Mouse (Mus musculus): ENCODE measurements around the gene Mylip. TPM values are rescaled to one million over a fixed set of nuclear protein-coding genes. Genes with fewer than 3 reads are reported as not detected.

Gene Mylip
- polyA plus RNA-seq, 1 experiment: 6.4 TPM

GRCm38 (mm10) chr13:45387231-45387630 is 2.3 kb upstream of the Mylip start:
- Histone ChIP-seq H3K9me3 (replicated peaks; ENCODE audit: control insufficient read depth, insufficient read depth, low read length, poor library complexity, severe bottlenecking) (no peaks in the 10 kb centered on the region), H3K27me3 (ENCODE audit: control insufficient read depth, insufficient read depth, low read length, poor library complexity, severe bottlenecking) (no peaks in the 10 kb centered on the region), H3K4me3 (ENCODE audit: low read depth, low read length) (no peak overlapping the region), H3K36me3 (ENCODE audit: control insufficient read depth, insufficient read depth, low read length, poor library complexity, severe bottlenecking) (0 out of 2 replicates have a peak, but pooled peaks cover 2% of the 10 kb centered on the region), H3K27ac (ENCODE audit: insufficient read depth, low read length) (no peak overlapping the region), H3K4me1 (ENCODE audit: control insufficient read depth, insufficient read depth, low read length) (peaks cover 7% of the 10 kb centered on the region), H3K9ac (ENCODE audit: low read depth, poor library complexity, severe bottlenecking) (no peak overlapping the region)
- TF ChIP-seq POLR2A (IDR thresholded peaks at IDR 0.05; ENCODE audit: insufficient read depth, low read length) (no peak), CTCF (IDR thresholded peaks at IDR 0.05; ENCODE audit: low read depth, low read length) (no peak), EP300 (IDR thresholded peaks at IDR 0.05; ENCODE audit: insufficient read depth, low read depth, low read length) (no peak)

GRCm38 (mm10) chr13:45388254-45388805 is 1.2 kb upstream of the Mylip start:
- no peak overlapping the region for H3K4me3 ChIP-seq (ENCODE audit: low read depth, low read length)
- no peak overlapping the region for H3K9ac ChIP-seq (ENCODE audit: low read depth, poor library complexity, severe bottlenecking)
- H3K9me3 ChIP-seq (replicated peaks; ENCODE audit: control insufficient read depth, insufficient read depth, low read length, poor library complexity, severe bottlenecking): no peaks in the 10 kb centered on the region
- no peaks in the 10 kb centered on the region for H3K27me3 ChIP-seq (ENCODE audit: control insufficient read depth, insufficient read depth, low read length, poor library complexity, severe bottlenecking)
- peaks cover 7% of the 10 kb centered on the region for H3K4me1 ChIP-seq (ENCODE audit: control insufficient read depth, insufficient read depth, low read length)
- H3K27ac ChIP-seq (ENCODE audit: insufficient read depth, low read length): no peak overlapping the region
- no peak for TF ChIP-seq EP300 (IDR thresholded peaks at IDR 0.05; ENCODE audit: insufficient read depth, low read depth, low read length)
- TF ChIP-seq CTCF (IDR thresholded peaks at IDR 0.05; ENCODE audit: low read depth, low read length): no peak
- TF ChIP-seq POLR2A (IDR thresholded peaks at IDR 0.05; ENCODE audit: insufficient read depth, low read length): no peak
- H3K36me3 ChIP-seq (ENCODE audit: control insufficient read depth, insufficient read depth, low read length, poor library complexity, severe bottlenecking): 0 out of 2 replicates have a peak, but pooled peaks cover 3% of the 10 kb centered on the region

GRCm38 (mm10) chr13:45388889-45389288 is 653 bp upstream of the Mylip start:
- Histone ChIP-seq H3K27ac (ENCODE audit: insufficient read depth, low read length) (no peak overlapping the region), H3K9me3 (replicated peaks; ENCODE audit: control insufficient read depth, insufficient read depth, low read length, poor library complexity, severe bottlenecking) (no peaks in the 10 kb centered on the region), H3K36me3 (ENCODE audit: control insufficient read depth, insufficient read depth, low read length, poor library complexity, severe bottlenecking) (0 out of 2 replicates have a peak, but pooled peaks cover 3% of the 10 kb centered on the region), H3K4me1 (ENCODE audit: control insufficient read depth, insufficient read depth, low read length) (peaks cover 7% of the 10 kb centered on the region), H3K9ac (ENCODE audit: low read depth, poor library complexity, severe bottlenecking) (no peak overlapping the region), H3K4me3 (ENCODE audit: low read depth, low read length) (no peak overlapping the region), H3K27me3 (ENCODE audit: control insufficient read depth, insufficient read depth, low read length, poor library complexity, severe bottlenecking) (no peaks in the 10 kb centered on the region)
- no peak for TF ChIP-seq CTCF (IDR thresholded peaks at IDR 0.05; ENCODE audit: low read depth, low read length)
- no peak for TF ChIP-seq POLR2A (IDR thresholded peaks at IDR 0.05; ENCODE audit: insufficient read depth, low read length)
- no peak for TF ChIP-seq EP300 (IDR thresholded peaks at IDR 0.05; ENCODE audit: insufficient read depth, low read depth, low read length)

- H3K36me3 ChIP-seq (ENCODE audit: control insufficient read depth, insufficient read depth, low read length, poor library complexity, severe bottlenecking): 0 out of 2 replicates have a peak, but pooled peaks cover 3% of the 10 kb centered on the region
- peaks cover 5% of the 10 kb centered on the region for H3K4me1 ChIP-seq (ENCODE audit: control insufficient read depth, insufficient read depth, low read length)
- no peak overlapping the region for H3K27ac ChIP-seq (ENCODE audit: insufficient read depth, low read length)
- H3K27me3 ChIP-seq (ENCODE audit: control insufficient read depth, insufficient read depth, low read length, poor library complexity, severe bottlenecking): no peaks in the 10 kb centered on the region
- H3K4me3 ChIP-seq (ENCODE audit: low read depth, low read length): peak overlapping the region; percentile 79
- H3K9ac ChIP-seq (ENCODE audit: low read depth, poor library complexity, severe bottlenecking): peak overlapping the region; percentile 85
- TF ChIP-seq CTCF (IDR thresholded peaks at IDR 0.05; ENCODE audit: low read depth, low read length): no peak
- no peak for TF ChIP-seq POLR2A (IDR thresholded peaks at IDR 0.05; ENCODE audit: insufficient read depth, low read length)
- TF ChIP-seq EP300 (IDR thresholded peaks at IDR 0.05; ENCODE audit: insufficient read depth, low read depth, low read length): no peak
- H3K9me3 ChIP-seq (replicated peaks; ENCODE audit: control insufficient read depth, insufficient read depth, low read length, poor library complexity, severe bottlenecking): no peaks in the 10 kb centered on the region
Observed at GRCm38 (mm10) chr13:45390312-45390961, 895 bp downstream of the Mylip start.

- Histone ChIP-seq H3K9ac (ENCODE audit: low read depth, poor library complexity, severe bottlenecking) (no peak overlapping the region), H3K4me1 (ENCODE audit: control insufficient read depth, insufficient read depth, low read length) (peaks cover 3% of the 10 kb centered on the region), H3K9me3 (replicated peaks; ENCODE audit: control insufficient read depth, insufficient read depth, low read length, poor library complexity, severe bottlenecking) (no peaks in the 10 kb centered on the region), H3K4me3 (ENCODE audit: low read depth, low read length) (peak overlapping the region; percentile 38), H3K27ac (ENCODE audit: insufficient read depth, low read length) (no peak overlapping the region), H3K36me3 (ENCODE audit: control insufficient read depth, insufficient read depth, low read length, poor library complexity, severe bottlenecking) (0 out of 2 replicates have a peak, but pooled peaks cover 3% of the 10 kb centered on the region), H3K27me3 (ENCODE audit: control insufficient read depth, insufficient read depth, low read length, poor library complexity, severe bottlenecking) (no peaks in the 10 kb centered on the region)
- TF ChIP-seq EP300 (IDR thresholded peaks at IDR 0.05; ENCODE audit: insufficient read depth, low read depth, low read length): no peak
- TF ChIP-seq POLR2A (IDR thresholded peaks at IDR 0.05; ENCODE audit: insufficient read depth, low read length): no peak
- no peak for TF ChIP-seq CTCF (IDR thresholded peaks at IDR 0.05; ENCODE audit: low read depth, low read length)
Observed at GRCm38 (mm10) chr13:45390962-45391853, 1.7 kb downstream of the Mylip start.

All from ES-Bruce4 (cell line).